Comparison of ENCODE assay signal across 23 mouse cellular contexts in genomic region chr15:36870717-36871116, GRCm38 (mm10).
A peak's percentile ranks its signal among the peaks of the same experiment; 100 is the strongest.
DNase-seq lines count a peak whose midpoint lies in the region; ATAC-seq and TF ChIP-seq lines count a peak whose summit lies in the region.
"Had no signal": no experiment of that assay in that cellular context is flagged by ENCODE, and none has a peak within 500 bp of the region (broad histone marks: within the 10 kb centered on the region; RNA-seq: fewer than 3 reads in every experiment).

No protein-coding gene starts in this region.

- peak; percentile 8 for DNase-seq in urinary bladder, adult 2 months (ENCODE audit: low spot score)
- DNase-seq in urinary bladder, postnatal 4 days (ENCODE audit: low spot score in 2 of 2): no peak
- peak; percentile 33 for DNase-seq in MEL (ENCODE audit: low read depth, low spot score)
- DNase-seq in stomach, postnatal 0 days (ENCODE audit: low spot score): no peak
- DNase-seq in frontal cortex, postnatal 14 days (ENCODE audit: low spot score in 2 of 2): no peak
- DNase-seq in heart, postnatal 4 days: no peak
- no peak for DNase-seq in embryo, embryonic 10 days (ENCODE audit: low spot score)
- DNase-seq: adrenal gland, adult 2 months; adrenal gland, postnatal 10 days; adrenal gland, postnatal 25 days; B cell, adult 2 months; cerebellum, adult 11 months; cerebellum, adult 18-20 months; cerebellum, adult 8-10 months; cerebellum, adult 9-11 months; cerebellum, postnatal 36 days; forebrain, postnatal 0 days had no signal

- peaks cover 0 to 55% of the 10 kb centered on the region in 2 experiments; a peak in 3 of 4 replicates for H3K36me3 ChIP-seq in MEL (ENCODE audit: control insufficient read depth in 1 of 2, insufficient read depth in 2 of 2, low read length in 2 of 2)
- H3K36me3 ChIP-seq in stomach, postnatal 0 days (ENCODE audit: control insufficient read depth, insufficient read depth, low read length): no peaks in the 10 kb centered on the region
- H3K36me3 ChIP-seq: embryonic facial prominence, embryonic 10.5 days; embryonic facial prominence, embryonic 12.5 days; forebrain, embryonic 15.5 days had no signal

- H3K27ac ChIP-seq in MEL (ENCODE audit: control insufficient read depth, low read depth, low read length): no peak overlapping the region
- no peak overlapping the region for H3K27ac ChIP-seq in stomach, postnatal 0 days (replicated peaks)
- H3K27ac ChIP-seq: embryonic facial prominence, embryonic 10.5 days; embryonic facial prominence, embryonic 12.5 days; forebrain, embryonic 13.5 days; forebrain, embryonic 15.5 days had no signal

- 82% methylated on average over 7 of the region's 7 CpGs for WGBS in stomach, postnatal 0 days

- TF ChIP-seq EP300 in MEL (IDR thresholded peaks at IDR 0.05; ENCODE audit: low read depth in 1 of 2, low read length in 2 of 2): no peak
- TF ChIP-seq EP300 in stomach, postnatal 0 days (optimal IDR thresholded peaks at IDR 0.05): no peak

- H3K9me3 ChIP-seq in MEL (replicated peaks; ENCODE audit: insufficient read depth, low read length): no peaks in the 10 kb centered on the region
- H3K9me3 ChIP-seq in stomach, postnatal 0 days (ENCODE audit: control insufficient read depth, low read length): no peaks in the 10 kb centered on the region
- H3K9me3 ChIP-seq: embryonic facial prominence, embryonic 10.5 days; embryonic facial prominence, embryonic 12.5 days; forebrain, embryonic 13.5 days; forebrain, embryonic 15.5 days; G1E had no signal

- no peak for TF ChIP-seq POLR2A in MEL (IDR thresholded peaks at IDR 0.05; ENCODE audit: control insufficient read depth in 1 of 2, insufficient read depth in 1 of 2, low read depth in 1 of 2, low read length in 2 of 2, poor library complexity in 1 of 2)

- H3K9ac ChIP-seq in MEL (ENCODE audit: control insufficient read depth, low read depth, low read length, poor library complexity, severe bottlenecking): no peak overlapping the region
- no peak overlapping the region for H3K9ac ChIP-seq in stomach, postnatal 0 days (ENCODE audit: low read length)
- H3K9ac ChIP-seq: embryonic facial prominence, embryonic 12.5 days; forebrain, embryonic 13.5 days; forebrain, embryonic 15.5 days; forebrain, postnatal 0 days had no signal

- no peaks in the 10 kb centered on the region for H3K27me3 ChIP-seq in MEL (ENCODE audit: control insufficient read depth in 1 of 2, insufficient read depth in 2 of 2, low read length in 2 of 2)
- no peaks in the 10 kb centered on the region for H3K27me3 ChIP-seq in stomach, postnatal 0 days (ENCODE audit: control insufficient read depth, insufficient read depth, low read length)
- H3K27me3 ChIP-seq: embryonic facial prominence, embryonic 12.5 days; forebrain, embryonic 13.5 days; forebrain, embryonic 15.5 days had no signal

- H3K79me2 ChIP-seq in MEL (ENCODE audit: control insufficient read depth, insufficient read depth, low read length, poor library complexity): no peaks in the 10 kb centered on the region

- H3K4me2 ChIP-seq in stomach, postnatal 0 days (replicated peaks; ENCODE audit: low read depth): no peak overlapping the region
- H3K4me2 ChIP-seq: embryonic facial prominence, embryonic 12.5 days; forebrain, embryonic 13.5 days; forebrain, embryonic 15.5 days had no signal

- TF ChIP-seq RAD21 in MEL (IDR thresholded peaks at IDR 0.05; ENCODE audit: low read depth, low read length): no peak

- no peak for TF ChIP-seq CTCF in MEL (IDR thresholded peaks at IDR 0.05 in 2 of 3, conservative IDR thresholded peaks at IDR 0.05 in 1 of 3; ENCODE audit: control insufficient read depth in 1 of 3, insufficient read depth in 1 of 3, low read depth in 2 of 3, low read length in 3 of 3, poor library complexity in 1 of 3, severe bottlenecking in 1 of 3)
- no peak for TF ChIP-seq CTCF in stomach, postnatal 0 days (IDR thresholded peaks at IDR 0.05; ENCODE audit: low read depth)

- peaks cover 20 to 72% of the 10 kb centered on the region in 2 experiments for H3K4me1 ChIP-seq in MEL (ENCODE audit: control insufficient read depth in 1 of 2, insufficient read depth in 2 of 2, low read length in 2 of 2)
- H3K4me1 ChIP-seq in stomach, postnatal 0 days (replicated peaks; ENCODE audit: control insufficient read depth, insufficient read depth): peaks cover 7% of the 10 kb centered on the region

- ATAC-seq in CD4-positive, CD25-positive, alpha-beta regulatory T cell, adult 4 months: peak; percentile 22
- peak; percentile 84 for ATAC-seq in stomach, postnatal 0 days (ENCODE audit: low FRiP score, low TSS enrichment)
- ATAC-seq: forebrain, embryonic 13.5 days; forebrain, embryonic 15.5 days; forebrain, postnatal 0 days had no signal

- H3K4me3 ChIP-seq in MEL (ENCODE audit: control insufficient read depth in 1 of 2, insufficient read depth in 1 of 2, low read depth in 2 of 2, low read length in 2 of 2): no peak overlapping the region
- H3K4me3 ChIP-seq in stomach, postnatal 0 days (ENCODE audit: low read depth, low read length): no peak overlapping the region
- H3K4me3 ChIP-seq: embryonic facial prominence, embryonic 10.5 days; embryonic facial prominence, embryonic 12.5 days; forebrain, embryonic 13.5 days; forebrain, embryonic 15.5 days had no signal

TF ChIP-seq in MEL, 35 proteins besides CTCF, POLR2A, EP300 and RAD21:
- TF ChIP-seq USF1 (IDR thresholded peaks at IDR 0.05; ENCODE audit: low read depth, low read length) (no peak), TBP (IDR thresholded peaks at IDR 0.05; ENCODE audit: low read depth, low read length) (no peak), MEF2A (IDR thresholded peaks at IDR 0.05; ENCODE audit: extremely low read depth, insufficient replicate concordance, low read depth, low read length, poor library complexity, severe bottlenecking) (no peak), MXI1 (IDR thresholded peaks at IDR 0.05; ENCODE audit: low read depth, low read length) (no peak), ZMIZ1 (IDR thresholded peaks at IDR 0.05; ENCODE audit: low read depth, low read length) (no peak), TAL1 (IDR thresholded peaks at IDR 0.05; ENCODE audit: low read length) (no peak), ZC3H11A (IDR thresholded peaks at IDR 0.05; ENCODE audit: low read depth, low read length) (no peak), POLR2AphosphoS2 (IDR thresholded peaks at IDR 0.05; ENCODE audit: low read length) (no peak), E2F4 (IDR thresholded peaks at IDR 0.05; ENCODE audit: borderline replicate concordance, low read depth, low read length) (no peak), ZNF384 (IDR thresholded peaks at IDR 0.05; ENCODE audit: low read depth, low read length) (no peak), JUND (IDR thresholded peaks at IDR 0.05; ENCODE audit: low read depth, low read length) (no peak)

Comparison
In these comparisons a context has a peak if more than half of its experiments do, and no peak if none do; other contexts are left out.
1. DNase-seq: peak in urinary bladder, adult 2 months (single experiment) and MEL (single experiment); none in urinary bladder, postnatal 4 days (0 of 2), stomach, postnatal 0 days (single experiment), frontal cortex, postnatal 14 days (0 of 2), heart, postnatal 4 days (single experiment) and embryo, embryonic 10 days (single experiment).